Mouse (Mus musculus) kidney, adult 2 months (tissue): ENCODE measurements at regions not wholly inside any gene's neighbourhood (a gene's known extent, or its start where the extent isn't known, plus 50 kb on each side); places are given as distances from the start of the nearest gene placed in this dataset.

Source experiments
- CTCF ChIP-seq: fragments of 200-500 bp; conservative IDR thresholded peaks from 2 replicates; pipeline ENCODE4 v1.5.1; 2011; ENCODE audit warnings: low read depth, mild to moderate bottlenecking, control low read depth, low read length, moderate library complexity, mixed read lengths; ENCODE audit not compliant: insufficient read depth, insufficient read length
- POLR2A ChIP-seq: fragments of 200-500 bp; IDR thresholded peaks from one replicate; pipeline ENCODE4 v1.6.1; 2011; ENCODE audit warnings: low read depth, low read length, control low read depth

DNA sequence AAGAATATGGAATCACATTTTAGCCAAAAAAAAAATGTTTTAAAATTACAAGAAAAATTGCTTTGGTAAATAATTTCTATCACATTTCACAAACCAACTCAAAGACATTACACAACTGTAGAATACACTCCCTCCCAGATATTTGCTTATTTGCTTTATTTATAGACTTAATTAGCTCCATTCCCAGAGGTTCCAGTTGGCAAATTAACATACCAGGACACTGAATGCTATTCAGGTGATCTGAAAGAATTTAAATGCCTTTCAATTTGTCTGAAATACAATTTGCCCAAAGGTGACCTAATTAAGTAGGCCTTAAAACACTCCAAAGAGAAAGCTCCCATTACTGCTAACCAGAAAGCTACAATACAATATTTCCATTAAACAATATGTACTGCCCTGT, 162.8 kb downstream of the Zpld1 start:
- TF ChIP-seq CTCF (no peak), POLR2A (no peak)
